Mouse (Mus musculus) embryo, embryonic 10.5 days (tissue): ENCODE data around the gene Auh.

ENCODE experiments used
- DNase-seq: peaks from one replicate; pipeline ENCODE4 v3.0.0-alpha.2; 2015; ENCODE audit warnings: low spot score

Auh gene

DNA sequence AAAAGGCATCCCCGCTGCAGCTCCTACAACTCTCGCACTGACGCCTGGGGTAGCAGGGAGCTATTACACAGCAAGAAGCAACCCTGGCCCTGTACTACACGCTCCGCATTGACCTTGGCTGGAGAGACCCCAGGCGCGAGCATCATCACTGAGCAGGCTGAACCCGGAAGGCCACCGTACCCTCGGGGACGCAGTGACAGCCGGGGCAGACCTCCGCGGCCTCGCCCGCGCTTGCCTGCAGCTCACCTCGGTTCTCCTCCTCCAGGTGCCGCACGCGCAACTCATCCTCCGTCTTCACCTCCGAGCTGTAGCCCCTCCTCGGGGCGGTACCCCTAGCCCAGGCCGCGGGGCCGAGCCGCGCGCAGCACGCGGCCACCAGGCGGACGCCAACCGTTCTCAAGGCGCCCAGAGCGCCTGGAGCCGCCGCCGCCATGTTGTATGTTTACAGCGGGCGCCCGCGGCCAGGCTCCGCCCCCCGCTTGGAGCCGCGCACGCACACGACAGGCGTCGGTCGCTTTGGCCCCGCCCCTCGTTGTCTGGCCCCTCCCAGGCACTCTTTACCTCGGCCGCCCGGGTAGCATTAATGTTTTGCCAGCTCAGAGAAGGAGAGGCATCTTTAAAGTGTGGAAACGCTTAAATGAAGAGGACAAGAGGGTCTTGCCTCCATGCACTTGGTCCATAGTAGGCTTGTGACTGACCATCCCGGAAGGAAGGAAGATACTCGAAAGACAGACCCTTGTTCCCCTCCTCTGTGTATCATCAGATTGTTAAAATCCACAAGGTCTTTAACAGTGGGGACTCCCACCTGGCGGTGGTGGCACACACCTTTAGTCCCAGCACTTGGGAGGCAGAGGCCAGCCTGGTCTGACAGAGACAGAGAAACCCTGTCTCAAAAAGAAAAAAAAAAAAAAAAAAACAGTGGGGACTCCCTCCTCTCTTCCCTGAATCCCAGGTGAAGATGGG is at the start of gene Auh:
Auh (minus strand) TSS at position 473 of the 963 bp plus-strand sequence.
- DNase-seq, result peak; percentile 96

DNA sequence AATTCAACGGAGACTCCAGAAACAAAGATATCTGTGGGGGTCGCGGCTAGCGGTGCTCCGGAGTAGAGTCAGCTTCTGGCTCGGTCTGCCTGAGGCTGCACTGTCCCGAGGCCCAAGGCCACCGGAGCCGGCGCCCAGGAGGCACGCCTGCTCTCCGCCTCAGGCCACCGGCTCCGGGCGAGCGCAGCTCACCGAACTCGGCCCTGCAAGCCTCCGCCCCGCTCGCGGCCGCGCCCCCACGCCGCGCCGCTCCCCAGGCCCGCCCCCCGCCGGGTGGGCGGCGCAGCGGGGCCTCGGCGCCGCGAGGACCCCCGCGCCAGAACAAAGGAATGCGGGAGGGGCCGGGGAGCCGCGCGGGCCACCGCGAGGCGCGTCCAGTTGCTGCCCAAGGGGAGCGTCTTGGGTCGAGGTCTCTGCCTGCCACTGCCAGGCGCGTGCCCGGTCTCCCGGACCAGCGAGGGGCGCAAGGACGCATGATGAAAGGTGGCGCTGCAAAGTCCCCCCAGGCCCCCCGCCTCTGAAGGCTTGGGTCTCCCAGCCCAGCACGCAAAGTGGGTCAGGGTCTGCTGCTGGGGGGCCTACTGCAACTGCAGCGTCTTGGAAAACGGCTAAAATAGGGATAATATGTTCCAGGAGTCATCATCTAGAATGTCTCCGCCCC is 49.0 kb upstream of the Auh start:
- peak; percentile 54 for DNase-seq

DNA sequence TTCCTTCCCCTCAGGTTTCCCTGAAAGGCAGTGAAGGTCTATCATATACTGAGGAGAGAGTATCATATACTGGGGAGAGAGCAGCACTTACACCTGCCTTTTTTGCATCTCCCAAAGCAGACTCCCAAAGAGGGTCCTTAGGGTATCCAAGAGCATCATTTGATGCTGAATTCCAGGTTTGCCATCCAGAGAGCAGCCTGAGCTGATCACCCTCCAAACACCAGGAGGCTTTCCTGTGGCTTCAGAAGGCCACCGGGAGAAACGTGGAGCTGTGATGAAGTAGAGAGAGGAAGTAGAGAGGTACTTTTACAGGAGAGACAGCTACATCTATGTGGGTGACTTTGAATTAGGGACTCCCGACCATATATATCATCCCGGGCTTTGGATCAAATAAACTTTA is 48.3 kb upstream of the Auh start:
- DNase-seq, result no peak

DNA sequence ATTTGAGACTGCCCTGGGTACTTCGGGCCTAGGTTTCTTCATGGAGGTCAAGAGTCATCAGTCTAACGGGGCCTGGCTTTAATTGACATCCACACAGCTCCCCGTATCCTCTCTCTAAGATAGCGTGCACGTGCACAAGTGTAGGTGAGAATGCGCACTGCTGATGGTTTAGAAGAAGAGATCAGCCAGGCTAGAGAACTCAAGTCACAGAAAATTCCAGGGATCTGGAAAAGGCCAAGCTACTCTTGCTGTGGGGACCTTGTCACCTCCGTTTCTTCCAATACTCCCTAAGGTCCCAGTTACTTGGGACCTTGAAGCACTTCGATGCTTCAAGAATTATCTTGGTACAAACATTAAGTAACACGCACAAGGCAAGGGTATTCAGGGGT is 47.7 kb upstream of the Auh start:
- DNase-seq, result no peak

DNA sequence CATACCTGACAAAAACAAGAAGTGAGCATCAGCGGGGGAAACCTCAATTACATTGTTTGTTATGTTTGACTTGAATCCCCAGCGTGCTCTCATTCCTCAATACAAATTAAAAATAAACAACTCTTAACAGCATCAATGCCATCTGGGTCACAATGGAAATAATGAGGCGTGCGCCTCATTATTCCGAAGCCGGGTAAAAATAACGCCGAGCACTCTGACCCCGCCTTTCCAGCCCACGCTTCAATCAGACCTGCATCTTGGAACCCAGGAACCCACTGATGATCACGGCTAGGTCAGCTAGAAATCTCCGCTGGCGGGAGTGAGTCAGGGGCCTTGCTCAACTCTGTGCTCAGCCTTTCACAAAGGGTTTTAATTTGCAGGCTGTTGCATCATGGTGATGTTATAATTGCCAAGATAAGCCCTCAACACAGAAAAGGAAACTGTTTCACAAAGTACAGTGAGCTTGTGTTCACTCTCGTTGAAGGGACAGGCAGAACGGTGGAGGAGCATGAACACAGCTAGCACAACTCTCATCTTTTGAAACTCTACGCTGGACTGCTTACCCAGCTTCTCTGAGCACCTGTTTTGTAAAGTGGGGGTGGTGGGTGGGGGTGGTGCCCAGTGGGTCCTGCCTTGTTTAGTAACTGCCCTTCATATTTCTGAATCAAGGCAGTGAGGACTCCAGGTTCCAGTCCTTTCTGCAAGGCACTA is 47.2 kb upstream of the Auh start:
- DNase-seq, result peak; percentile 45

DNA sequence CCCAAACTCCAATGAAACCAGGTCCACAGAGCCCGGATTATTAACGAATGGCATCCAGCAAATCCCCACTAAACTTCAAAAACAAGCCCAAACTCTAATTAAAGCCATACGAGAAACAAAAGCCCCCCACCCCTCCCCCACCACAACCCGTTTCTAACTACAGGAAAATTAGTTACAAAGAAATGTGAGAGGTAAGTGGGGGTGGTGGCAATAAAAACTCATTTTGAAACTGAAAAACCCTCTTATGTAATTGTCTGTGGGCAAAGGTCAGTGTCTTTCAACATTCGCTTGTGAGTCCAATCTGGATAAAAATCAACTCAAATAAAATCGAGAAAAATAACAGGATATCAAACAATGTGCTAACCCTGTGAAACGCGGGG is 46.6 kb upstream of the Auh start:
- peak; percentile 67 for DNase-seq

DNA sequence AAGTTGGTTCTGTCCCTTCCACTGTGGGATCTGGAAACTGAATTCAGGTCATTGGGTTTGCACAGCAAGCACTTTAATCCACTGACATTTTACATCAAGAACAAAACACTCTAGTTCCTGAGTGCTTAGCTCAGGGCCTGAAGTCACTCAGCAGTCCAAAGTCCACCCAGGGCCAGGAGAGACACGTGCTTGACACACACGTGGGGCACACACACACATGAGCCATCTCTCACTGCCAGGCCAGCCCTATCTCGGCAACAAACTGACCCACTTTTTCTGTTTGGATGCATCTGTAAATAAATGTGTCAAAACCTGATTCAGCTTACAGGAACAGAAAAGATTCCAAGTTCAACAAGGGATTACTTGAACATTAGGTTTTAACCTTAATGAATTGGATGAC is 45.2 kb upstream of the Auh start:
- no peak for DNase-seq

DNA sequence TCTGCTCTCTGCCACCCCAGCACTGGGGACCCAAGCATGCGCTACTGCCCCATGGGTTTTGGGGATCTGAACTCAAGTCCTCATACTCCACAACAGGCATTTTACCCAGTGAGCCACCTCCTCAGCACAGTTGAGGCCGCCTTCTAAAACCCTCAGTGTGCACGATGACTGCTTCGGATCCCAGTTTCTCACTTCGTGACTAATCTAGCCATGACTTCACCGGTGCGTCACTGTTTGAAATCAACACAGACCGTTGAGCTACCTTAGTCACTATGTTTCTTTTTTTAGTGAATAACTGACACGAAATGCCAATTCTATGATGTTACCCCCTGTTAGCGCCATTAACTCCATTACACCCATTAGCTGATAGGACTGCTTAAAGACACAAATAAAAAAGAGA is 43.9 kb upstream of the Auh start:
- DNase-seq, result no peak

DNA sequence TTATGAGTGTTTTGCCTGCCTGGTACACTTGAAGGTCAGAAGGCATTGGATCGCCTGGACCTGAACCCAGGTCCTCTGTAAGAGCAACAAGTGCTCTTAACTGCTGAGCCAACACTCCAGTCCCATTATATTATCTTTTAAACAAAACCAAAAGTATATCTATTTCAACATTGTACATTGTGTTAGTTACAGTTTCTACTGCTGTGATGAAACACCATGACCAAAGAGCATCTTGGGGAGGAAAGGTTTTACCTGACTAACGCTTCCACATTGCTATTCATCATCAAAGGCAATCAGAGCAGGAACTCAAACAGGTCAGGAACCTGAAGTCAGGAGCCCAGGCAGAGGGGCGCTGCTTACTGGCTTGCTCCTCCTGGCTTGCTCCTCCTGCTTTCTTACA is 43.1 kb upstream of the Auh start:
- DNase-seq, result no peak

DNA sequence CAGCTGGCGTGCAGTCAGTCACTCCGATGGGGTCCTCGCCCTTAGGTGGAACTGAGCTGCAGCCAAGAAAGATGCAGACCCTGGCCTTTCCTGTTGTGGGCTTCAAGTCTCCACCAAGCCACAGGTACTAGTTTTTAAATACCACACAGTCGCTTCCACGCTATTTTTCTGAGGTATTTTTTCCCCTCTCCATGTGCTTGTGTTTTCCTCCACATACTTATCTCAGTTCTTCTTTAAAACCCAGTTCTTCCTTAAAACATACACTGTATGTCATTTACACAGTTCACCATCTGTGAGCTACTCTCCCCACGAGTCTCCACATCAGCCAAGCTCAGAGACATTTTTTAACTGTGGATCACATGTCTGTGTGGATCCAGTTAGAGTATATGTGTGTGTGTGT is 41.4 kb upstream of the Auh start:
- DNase-seq, result no peak

DNA sequence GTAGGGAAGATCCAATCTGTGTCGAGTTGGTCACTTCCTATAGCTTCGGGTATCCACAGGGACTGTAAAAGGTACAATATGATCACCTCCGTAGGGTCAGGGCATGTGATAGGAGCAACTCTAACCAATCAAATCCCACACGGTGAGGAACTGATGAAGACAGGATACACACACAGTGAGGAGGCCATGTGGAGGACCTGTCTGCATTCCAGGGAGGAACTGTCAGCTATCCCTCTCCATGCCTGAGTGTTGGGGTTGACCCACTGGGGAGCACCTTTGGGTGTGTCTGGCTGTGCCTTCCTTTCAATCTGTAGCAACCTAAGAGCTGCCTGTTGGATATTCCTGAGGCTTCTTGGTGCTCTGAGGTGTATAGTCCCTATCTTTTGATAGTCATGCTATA is 33.4 kb upstream of the Auh start:
- no peak for DNase-seq

DNA sequence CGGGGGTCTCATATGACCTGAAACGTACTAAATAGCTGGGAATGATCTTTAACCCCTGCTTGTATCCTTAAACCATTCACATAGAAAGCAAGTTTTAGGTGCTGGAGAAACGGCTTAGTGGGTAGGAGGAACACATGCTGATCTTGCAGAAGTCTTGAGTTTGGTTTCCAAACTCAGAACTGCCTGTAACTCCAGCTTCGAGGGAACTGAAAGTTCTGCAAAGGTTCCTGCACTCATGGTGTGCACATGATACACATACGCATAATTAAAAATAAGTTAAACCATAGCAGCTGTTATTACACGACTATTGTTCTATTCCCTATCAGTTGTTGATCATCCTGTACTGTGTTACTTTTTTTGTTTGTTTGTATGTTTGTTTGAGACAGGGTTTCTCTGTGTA is 32.9 kb upstream of the Auh start:
- no peak for DNase-seq

DNA sequence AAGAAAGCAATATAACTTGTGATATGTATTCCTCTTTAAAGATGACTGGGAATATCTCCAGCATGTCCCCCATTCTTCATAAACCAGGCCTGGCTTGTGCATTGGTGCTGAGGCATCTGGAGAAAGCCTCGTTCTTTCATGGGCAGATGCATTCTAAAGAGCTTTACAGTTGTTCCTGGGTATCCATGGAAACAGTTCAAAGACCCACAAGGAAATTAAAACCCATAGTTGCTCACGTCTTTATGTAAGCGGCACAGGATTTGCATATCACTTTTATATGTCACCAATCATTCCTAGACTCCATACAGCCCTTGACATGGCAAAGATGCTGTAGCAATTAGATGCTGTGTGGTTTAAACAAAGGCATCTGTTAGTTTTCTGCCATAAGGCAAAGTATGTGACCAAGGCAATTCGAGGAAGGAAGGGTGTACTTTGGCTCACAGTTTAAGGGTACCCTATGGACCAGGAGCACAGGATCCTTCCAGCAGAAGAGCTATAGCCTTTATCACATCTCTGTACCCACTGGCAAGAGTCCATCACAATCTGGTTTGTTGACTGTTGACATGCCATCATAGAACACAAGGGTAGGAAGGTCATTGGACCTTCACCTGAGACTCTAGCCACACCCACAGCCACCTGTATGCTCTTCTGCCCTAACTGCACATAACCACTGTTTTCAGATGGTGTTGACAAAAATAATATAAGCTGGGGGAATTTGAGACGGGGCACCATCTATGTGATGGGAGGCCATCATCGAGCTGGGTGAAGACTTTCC is 24.5 kb upstream of the Auh start:
- DNase-seq, result no peak

DNA sequence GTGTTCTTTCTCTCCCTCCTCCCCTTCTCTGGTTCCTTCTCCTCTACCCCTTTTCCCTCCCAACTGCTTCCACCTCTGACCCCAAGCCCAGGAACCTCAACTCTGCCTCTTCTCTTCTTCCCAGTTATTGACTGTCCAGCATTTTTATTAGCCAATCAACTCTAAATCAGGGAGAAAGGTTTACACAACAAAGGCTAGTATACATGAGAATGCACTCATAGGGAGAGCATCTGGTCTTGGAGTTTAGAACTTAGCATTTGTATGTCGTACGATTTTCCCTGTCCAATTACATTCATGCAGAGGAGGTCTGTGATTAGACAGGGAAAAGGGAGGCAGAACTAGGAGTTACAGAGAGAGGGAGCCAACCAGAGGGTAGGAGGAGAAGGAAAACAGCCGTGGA is 19.7 kb upstream of the Auh start:
- no peak for DNase-seq

DNA sequence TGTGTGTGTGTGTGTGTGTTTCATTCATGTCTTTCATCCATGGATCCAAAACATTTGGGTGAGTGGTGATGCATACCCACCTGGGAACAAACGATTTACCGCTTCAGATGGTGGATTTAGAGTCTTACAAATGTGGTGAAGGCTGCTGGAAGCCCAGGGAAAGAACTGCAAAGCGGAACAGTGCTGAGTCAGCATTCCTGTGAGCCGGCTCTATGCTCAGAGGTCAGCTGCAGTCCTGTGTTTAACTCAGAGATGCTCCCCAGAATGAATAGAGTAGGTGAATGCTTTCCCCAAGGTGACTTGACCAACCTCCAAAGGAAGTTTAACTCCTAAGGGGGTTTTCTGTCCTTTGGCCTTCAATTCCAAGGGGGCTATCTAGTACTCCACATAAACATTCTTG is 18.1 kb upstream of the Auh start:
- DNase-seq, result no peak

DNA sequence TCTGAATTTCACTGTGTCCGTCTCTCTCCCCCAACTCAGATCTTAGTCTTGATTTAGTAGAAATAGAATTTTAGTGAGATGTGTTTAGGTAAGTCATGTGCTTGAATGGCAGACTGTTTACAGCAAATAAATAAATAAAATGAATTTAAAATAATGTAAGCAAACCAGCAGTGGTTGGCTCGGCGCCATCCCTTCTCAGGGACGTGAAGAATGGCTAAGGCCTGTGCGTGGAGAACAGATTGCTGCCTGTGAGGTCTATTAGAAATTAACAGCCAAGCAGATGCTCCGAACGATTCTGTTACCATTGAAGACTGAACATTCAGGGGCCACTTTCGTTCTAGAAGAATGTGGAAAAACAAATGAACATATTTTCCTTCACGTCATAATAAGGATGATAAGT is 16.3 kb upstream of the Auh start:
- DNase-seq, result no peak

DNA sequence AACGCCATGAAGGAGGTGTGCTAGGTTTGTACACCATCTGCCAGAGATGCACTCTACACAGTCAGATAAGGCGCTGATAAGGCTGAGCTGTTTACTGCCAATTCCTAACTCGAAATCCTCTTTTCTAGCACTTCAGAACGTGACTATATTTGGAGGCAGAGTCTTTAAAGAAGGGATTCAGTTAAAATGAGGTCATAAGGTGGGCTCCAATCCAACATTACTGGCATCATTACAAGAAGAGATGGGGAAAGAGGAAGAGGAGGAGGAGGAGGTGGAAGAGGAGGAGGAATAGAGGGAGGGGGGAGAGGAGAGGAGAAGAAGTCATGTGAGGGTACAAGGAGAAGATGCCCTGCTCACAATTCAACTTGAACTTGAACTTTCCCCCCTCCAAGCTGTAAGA is 14.6 kb upstream of the Auh start:
- DNase-seq, result no peak

DNA sequence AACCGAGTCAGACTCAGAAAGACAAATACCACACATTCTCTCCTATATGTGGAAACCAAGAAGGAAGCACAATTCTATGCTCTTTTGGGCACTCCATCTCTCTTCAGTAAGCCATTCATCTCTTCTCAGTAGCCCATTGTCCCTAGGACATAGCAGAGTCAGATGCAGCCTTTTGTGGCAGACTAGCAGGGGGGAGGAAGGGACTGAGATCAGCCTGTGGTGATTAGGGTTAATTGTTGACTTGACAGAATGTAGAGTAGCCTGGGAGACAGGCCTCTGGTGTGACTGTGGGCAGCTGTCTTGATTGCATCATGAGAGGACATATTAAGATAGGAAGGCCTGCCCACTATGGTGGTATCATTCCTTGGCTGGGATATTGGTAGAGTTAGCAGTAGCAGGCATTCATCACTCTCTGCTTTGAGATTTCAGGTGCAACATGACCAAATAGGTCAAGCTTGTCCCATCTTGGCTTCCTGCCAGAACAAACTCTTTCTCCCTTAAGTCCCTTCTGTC is 13.5 kb upstream of the Auh start:
- DNase-seq, result no peak

DNA sequence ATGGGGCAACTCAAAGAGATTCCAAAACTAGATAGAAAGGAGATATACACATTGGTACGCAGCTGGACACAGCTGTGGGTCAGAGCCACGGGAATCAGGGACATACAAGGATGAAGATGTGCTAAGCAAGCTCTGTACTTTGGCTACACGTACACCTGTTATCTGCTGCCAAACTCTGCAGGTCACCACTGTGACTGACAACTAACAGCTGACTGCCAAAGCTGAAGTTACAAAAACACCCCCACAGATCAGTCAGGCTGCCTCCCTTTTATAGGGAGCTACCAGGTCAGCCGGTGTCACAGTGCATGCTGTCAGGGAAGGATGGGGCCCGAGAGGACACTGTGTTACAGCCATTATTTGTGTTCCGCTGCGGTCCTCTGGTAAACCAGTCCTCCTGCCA is 11.5 kb upstream of the Auh start:
- no peak for DNase-seq

DNA sequence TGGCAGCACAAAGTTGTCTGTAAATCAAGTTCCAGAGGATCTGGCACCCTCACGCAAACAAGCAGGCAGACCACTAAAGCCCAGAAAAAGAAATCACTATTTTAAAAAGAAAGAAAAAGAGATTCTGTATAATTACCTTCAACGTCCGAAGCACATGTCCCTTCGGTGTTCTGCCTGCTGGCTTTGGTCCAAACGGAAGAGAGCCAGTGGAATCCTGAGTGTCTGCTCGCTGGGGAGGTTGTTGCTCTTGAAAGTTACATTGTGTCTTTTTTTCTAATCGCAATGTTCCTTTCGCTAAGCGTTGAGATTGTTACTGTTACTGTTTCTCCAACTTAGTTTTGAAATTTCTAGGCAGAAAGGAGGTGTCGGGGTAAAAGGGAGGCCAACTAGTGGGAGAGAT is 1.1 kb upstream of the Auh start:
- no peak for DNase-seq

DNA sequence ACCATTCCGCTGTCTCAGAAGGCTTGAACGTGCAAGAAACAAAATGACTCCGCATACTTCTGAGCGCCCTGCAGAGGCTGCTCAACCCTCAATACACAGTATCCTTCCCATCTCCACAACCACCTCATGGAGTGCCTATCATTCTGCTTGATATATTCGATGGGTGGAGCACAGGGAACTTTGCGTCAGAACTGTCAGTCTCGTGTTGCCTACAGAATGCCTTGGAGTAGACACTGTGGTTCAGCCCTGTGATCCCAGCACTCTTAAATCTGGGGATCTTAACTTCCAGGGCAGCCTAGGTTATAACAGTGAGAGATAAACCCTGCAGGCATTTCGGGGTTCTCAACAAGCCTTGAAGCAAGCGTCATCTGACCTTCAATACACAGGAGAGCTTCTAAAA is 1.1 kb downstream of the Auh start:
- no peak for DNase-seq

DNA sequence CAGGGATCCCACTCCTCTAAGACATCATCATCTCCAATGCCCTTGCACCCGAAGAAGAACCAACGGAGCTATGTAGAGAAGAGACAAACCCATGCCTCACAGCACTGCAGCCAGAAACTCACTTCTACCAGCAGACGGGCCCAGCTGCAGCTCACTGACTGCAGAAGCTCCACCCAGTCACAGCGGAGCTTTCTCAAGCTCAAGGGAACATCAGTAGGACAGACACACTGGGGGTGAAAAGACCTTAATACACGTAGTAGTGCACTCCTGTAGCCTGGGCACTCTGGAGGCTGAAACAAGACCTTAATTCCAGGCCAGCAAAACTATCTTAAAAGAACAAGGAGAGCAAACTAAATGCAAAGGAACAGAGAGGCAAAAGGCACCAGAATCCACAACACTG is 5.0 kb downstream of the Auh start:
- no peak for DNase-seq
